Mouse (Mus musculus): ENCODE measurements around the gene Hspg2.

Hspg2 gene

GRCm38 (mm10) chr4:137481381-137482030, 12.9 kb downstream of the Hspg2 start:
- DNase-seq, result no peak

GRCm38 (mm10) chr4:137483871-137484270, 15.3 kb downstream of the Hspg2 start:
- DNase-seq, result no peak

GRCm38 (mm10) chr4:137484586-137484985, 16.0 kb downstream of the Hspg2 start:
- no peak for DNase-seq

- no peak for DNase-seq
Observed at GRCm38 (mm10) chr4:137485258-137485960, 16.8 kb downstream of the Hspg2 start.

- no peak for DNase-seq
Observed at GRCm38 (mm10) chr4:137486081-137487014, 17.8 kb downstream of the Hspg2 start.

- no peak for DNase-seq
Observed at GRCm38 (mm10) chr4:137487286-137488000, 18.9 kb downstream of the Hspg2 start.

GRCm38 (mm10) chr4:137488038-137488437, 19.5 kb downstream of the Hspg2 start:
- no peak for DNase-seq

GRCm38 (mm10) chr4:137488571-137489303, 20.2 kb downstream of the Hspg2 start:
- DNase-seq, result no peak

- DNase-seq, result no peak
Observed at GRCm38 (mm10) chr4:137489996-137490395, 21.4 kb downstream of the Hspg2 start.

GRCm38 (mm10) chr4:137492563-137492962, 24.0 kb downstream of the Hspg2 start:
- no peak for DNase-seq

GRCm38 (mm10) chr4:137493187-137493586, 24.6 kb downstream of the Hspg2 start:
- DNase-seq, result no peak

GRCm38 (mm10) chr4:137494751-137495500, 26.4 kb downstream of the Hspg2 start:
- no peak for DNase-seq

- no peak for DNase-seq
Observed at GRCm38 (mm10) chr4:137495501-137496100, 27.0 kb downstream of the Hspg2 start.

- DNase-seq, result no peak
Observed at GRCm38 (mm10) chr4:137497367-137497766, 28.8 kb downstream of the Hspg2 start.

- DNase-seq, result no peak
Observed at GRCm38 (mm10) chr4:137497892-137498722, 29.5 kb downstream of the Hspg2 start.

- DNase-seq, result no peak
Observed at GRCm38 (mm10) chr4:137498882-137499583, 30.5 kb downstream of the Hspg2 start.

GRCm38 (mm10) chr4:137500149-137500548, 31.6 kb downstream of the Hspg2 start:
- no peak for DNase-seq

- no peak for DNase-seq
Observed at GRCm38 (mm10) chr4:137500953-137501352, 32.4 kb downstream of the Hspg2 start.

- no peak for DNase-seq
Observed at GRCm38 (mm10) chr4:137502183-137502582, 33.6 kb downstream of the Hspg2 start.
